Comparison of ENCODE assay signal across 8 mouse cellular contexts in the genomic region with DNA sequence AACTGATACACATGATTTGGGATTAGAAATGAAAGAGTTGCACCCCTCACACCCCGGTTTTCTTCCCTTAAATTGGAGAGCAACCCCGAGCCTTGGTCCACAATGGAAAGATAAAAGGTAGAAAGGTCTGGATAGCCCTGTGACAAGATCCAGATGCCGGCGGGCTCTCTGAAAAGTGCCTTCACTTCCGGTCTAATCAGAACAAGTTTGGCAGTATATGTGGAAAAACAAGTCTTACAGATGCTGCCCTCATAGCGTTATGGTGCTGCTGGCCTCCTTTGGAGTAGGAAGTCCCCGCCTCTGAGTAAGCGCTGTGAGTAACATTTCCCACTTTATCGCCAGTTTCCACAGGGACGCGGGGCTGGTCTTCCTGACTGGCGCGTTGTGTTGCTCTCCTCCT. TPM values are rescaled to one million over a fixed set of nuclear protein-coding genes. Genes with fewer than 3 reads are reported as not detected.
A peak's percentile ranks its signal among the peaks of the same experiment; 100 is the strongest.
DNase-seq lines count a peak whose midpoint lies in the region; ATAC-seq lines count a peak whose summit lies in the region.

No protein-coding gene starts in this region.

- 0 out of 2 replicates have a peak, but pooled peaks cover 6% of the 10 kb centered on the region for H3K27me3 ChIP-seq in embryonic facial prominence, embryonic 10.5 days (replicated peaks; ENCODE audit: low read depth, poor library complexity, severe bottlenecking)
- H3K27me3 ChIP-seq in limb, embryonic 13.5 days = no peaks in the 10 kb centered on the region
- no peaks in the 10 kb centered on the region for H3K27me3 ChIP-seq in midbrain, embryonic 16.5 days (ENCODE audit: control insufficient read depth, insufficient read depth, low read depth, low read length)

- WGBS in embryonic facial prominence, embryonic 10.5 days = 7% methylated on average over 13 of the region's 13 CpGs
- WGBS in limb, embryonic 13.5 days = 2% methylated on average over 13 of the region's 13 CpGs
- 14% methylated on average over 13 of the region's 13 CpGs for WGBS in midbrain, embryonic 16.5 days

- peak overlapping the region; percentile 73 for H3K4me3 ChIP-seq in embryonic facial prominence, embryonic 10.5 days
- H3K4me3 ChIP-seq in limb, embryonic 13.5 days = peak overlapping the region; percentile 77
- peak overlapping the region; percentile 77 for H3K4me3 ChIP-seq in midbrain, embryonic 16.5 days (ENCODE audit: low read depth, low read length)

- H3K27ac ChIP-seq in embryonic facial prominence, embryonic 10.5 days (replicated peaks) = peak overlapping the region; percentile 91
- no peak overlapping the region for H3K27ac ChIP-seq in limb, embryonic 13.5 days
- H3K27ac ChIP-seq in midbrain, embryonic 16.5 days (ENCODE audit: low read length) = no peak overlapping the region

- intact Hi-C loops in heart, postnatal 25 days (cut with DNase I) = no loop called here

- peak; percentile 29 to 36 for DNase-seq in urinary bladder, postnatal 36 days (ENCODE audit: low spot score in 2 of 2)
- no peak for DNase-seq in urinary bladder, adult 2 months (ENCODE audit: low spot score)
- peak; percentile 58 for DNase-seq in embryonic facial prominence, embryonic 10.5 days (ENCODE audit: low spot score)
- DNase-seq in heart, postnatal 25 days (ENCODE audit: low spot score) = peak; percentile 23
- DNase-seq in urinary bladder, postnatal 4 days (ENCODE audit: low spot score in 2 of 2) = no peak

- ATAC-seq in limb, embryonic 13.5 days (ENCODE audit: low FRiP score, low read depth) = no peak
- ATAC-seq in midbrain, embryonic 16.5 days = no peak
- ATAC-seq in granulocyte monocyte progenitor cell, adult 5-6 weeks (replicated peaks; ENCODE audit: poor library complexity, severe bottlenecking) = no peak

- H3K9ac ChIP-seq in limb, embryonic 13.5 days = no peak overlapping the region; the same call in 1 of the 2 replicates
- H3K9ac ChIP-seq in midbrain, embryonic 16.5 days (ENCODE audit: low read depth, low read length) = peak overlapping the region; percentile 79; the same call in 1 of the 2 replicates

- H3K36me3 ChIP-seq in embryonic facial prominence, embryonic 10.5 days (replicated peaks) = no peaks in the 10 kb centered on the region
- H3K36me3 ChIP-seq in limb, embryonic 13.5 days = no peaks in the 10 kb centered on the region
- H3K36me3 ChIP-seq in midbrain, embryonic 16.5 days (ENCODE audit: control insufficient read depth, insufficient read depth, low read length) = no peaks in the 10 kb centered on the region

- peaks cover 32% of the 10 kb centered on the region for H3K4me1 ChIP-seq in embryonic facial prominence, embryonic 10.5 days
- H3K4me1 ChIP-seq in limb, embryonic 13.5 days = peaks cover 22% of the 10 kb centered on the region
- peaks cover 17% of the 10 kb centered on the region for H3K4me1 ChIP-seq in midbrain, embryonic 16.5 days (ENCODE audit: control insufficient read depth, insufficient read depth, low read length)

- H3K4me2 ChIP-seq in limb, embryonic 13.5 days (replicated peaks) = peak overlapping the region; percentile 76
- peak overlapping the region; percentile 84 for H3K4me2 ChIP-seq in midbrain, embryonic 16.5 days (ENCODE audit: low read length)

- H3K9me3 ChIP-seq in embryonic facial prominence, embryonic 10.5 days = no peaks in the 10 kb centered on the region
- H3K9me3 ChIP-seq in limb, embryonic 13.5 days = no peaks in the 10 kb centered on the region
- no peaks in the 10 kb centered on the region for H3K9me3 ChIP-seq in midbrain, embryonic 16.5 days (replicated peaks; ENCODE audit: control insufficient read depth, low read length, poor library complexity, severe bottlenecking)

RNA-seq across cellular contexts. Expression of a gene that starts 49.9 kb away (rescaled TPM):
- 32.2 and 35.7 TPM in 2 replicates for polyA plus RNA-seq in urinary bladder, adult 2 months (2012; rRNA removed)
- 35.1 TPM in 2 replicates for polyA plus RNA-seq in embryonic facial prominence, embryonic 10.5 days (2016; fragmentation: Nextera tagmentation; extraction: Ambion mirVana)
- 10 to 100 TPM; 19.7 to 22.1 TPM for total RNA-seq in heart, postnatal 25 days (2021)
- 14.5 and 17.3 TPM in 2 replicates for polyA plus RNA-seq in limb, embryonic 13.5 days (2015; fragmentation: Nextera tagmentation; extraction: Ambion mirVana)
- 11.1 and 11.6 TPM in 2 replicates for polyA plus RNA-seq in midbrain, embryonic 16.5 days (2015; fragmentation: Nextera tagmentation; extraction: Ambion mirVana)
- 2.8 and 5.7 TPM in 2 replicates for total RNA-seq in granulocyte monocyte progenitor cell, adult 5-6 weeks (2014; fragmentation: Nextera tagmentation)
- 3.0 and 4.7 TPM in 2 replicates for total RNA-seq in granulocyte monocyte progenitor cell, adult 5-6 weeks (2017)

Comparison
In these comparisons a context has a peak if more than half of its experiments do, and no peak if none do; other contexts are left out.
1. DNase-seq: peak in urinary bladder, postnatal 36 days (2 of 2), embryonic facial prominence, embryonic 10.5 days (single experiment) and heart, postnatal 25 days (single experiment); none in urinary bladder, adult 2 months (single experiment) and urinary bladder, postnatal 4 days (0 of 2).
2. Peak in every context shown above with its lines, with median percentiles within 50 percentile points of each other: H3K4me3 ChIP-seq.